Mouse (Mus musculus): ENCODE results near the gene Fam50a.

GRCm38 (mm10) chrX:74330166-74330930 is 17.5 kb downstream of the Fam50a start:
- no peak for TF ChIP-seq POLR2A (IDR thresholded peaks at IDR 0.05; ENCODE audit: low read depth, low read length)
- TF ChIP-seq CTCF (IDR thresholded peaks at IDR 0.05; ENCODE audit: borderline replicate concordance, insufficient read depth, low read length): no peak

Data from embryonic fibroblast, embryonic 13.5 days (primary cell).